10 mouse cellular contexts compared by ENCODE assay signal in genomic region chr8:86853989-86854373, GRCm38 (mm10).
"Had no signal": no experiment of that assay in that cellular context is flagged by ENCODE, and none has a peak within 500 bp of the region (broad histone marks: within the 10 kb centered on the region; RNA-seq: fewer than 3 reads in every experiment).

No protein-coding gene starts in this region.

- H3K9me3 ChIP-seq: intestine, embryonic 15.5 days; limb, embryonic 12.5 days; liver, embryonic 13.5 days; lung, embryonic 15.5 days had no signal

- DNase-seq: kidney, adult 2 months; liver; liver, embryonic 13.5 days; liver, postnatal 0 days; lung, postnatal 36 days; thymus, postnatal 4 days had no signal

- H3K27me3 ChIP-seq: intestine, embryonic 15.5 days; limb, embryonic 12.5 days; liver, embryonic 13.5 days; lung, embryonic 15.5 days had no signal

- H3K36me3 ChIP-seq: intestine, embryonic 15.5 days had no signal

- H3K4me3 ChIP-seq: intestine, embryonic 15.5 days; limb, embryonic 12.5 days; liver, embryonic 13.5 days; lung, embryonic 15.5 days had no signal

- H3K27ac ChIP-seq: intestine, embryonic 15.5 days; limb, embryonic 12.5 days; liver, embryonic 13.5 days; lung, embryonic 15.5 days; stomach, postnatal 0 days had no signal

- H3K9ac ChIP-seq: intestine, embryonic 15.5 days; limb, embryonic 12.5 days; liver, embryonic 13.5 days; liver, postnatal 0 days; lung, embryonic 15.5 days had no signal

- H3K4me2 ChIP-seq: intestine, embryonic 15.5 days; limb, embryonic 12.5 days; liver, embryonic 13.5 days; lung, embryonic 15.5 days had no signal

- ATAC-seq: intestine, embryonic 15.5 days; liver, postnatal 0 days had no signal
